Mouse (Mus musculus) kidney, adult 9 months (tissue): ENCODE results near the gene Gm10354.
"Not testable (repeated sequence)": the region's sequence is repeated elsewhere in the genome, so short reads cannot be mapped to it uniquely, and the experiment has no call there.

ENCODE experiments used
- DNase-seq: peaks from one replicate; pipeline ENCODE4 v3.0.0; 2022

Gene Gm10354

DNA sequence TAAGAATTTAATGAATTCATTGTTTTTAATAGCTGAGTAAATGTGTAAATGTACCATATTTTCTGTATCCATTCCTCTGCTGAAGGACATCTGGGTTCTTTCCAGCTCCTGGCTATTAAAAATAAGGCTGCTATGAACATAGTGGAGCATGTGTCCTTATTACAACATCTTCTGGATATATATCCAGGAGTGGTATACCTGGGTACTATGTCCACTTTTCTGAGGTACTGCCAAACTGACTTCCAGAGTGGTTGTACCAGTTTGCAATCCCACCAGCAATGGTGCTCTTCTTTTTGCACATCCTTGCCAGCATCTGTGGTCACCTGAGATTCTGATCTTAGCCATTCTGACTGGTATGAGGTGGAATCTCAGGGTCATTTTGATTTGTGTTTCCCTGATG lies 25.1 kb downstream of the Gm10354 start:
- DNase-seq, result not testable (repeated sequence)

- DNase-seq, result not testable (repeated sequence)
Observed at GRCm38 (mm10) chr5:14952749-14953148, 26.0 kb downstream of the Gm10354 start.

DNA sequence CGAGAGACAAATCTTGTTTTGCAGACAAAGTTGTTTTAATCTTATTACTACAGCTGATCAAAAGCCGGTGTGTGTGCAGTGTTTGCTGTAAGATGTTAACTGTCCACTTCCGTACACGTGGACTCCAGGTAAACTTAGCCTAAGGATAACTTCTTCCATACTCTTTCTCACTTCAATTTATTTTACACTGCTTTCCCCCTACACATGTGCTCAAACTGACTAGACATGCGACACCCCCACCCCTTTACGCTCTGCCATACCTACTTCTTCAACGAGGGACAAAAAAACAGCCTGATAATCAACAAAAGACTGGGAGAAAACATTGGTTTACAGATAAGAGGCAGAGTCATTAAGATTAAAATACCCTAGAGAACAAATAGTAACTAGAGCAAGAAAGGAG lies 26.9 kb downstream of the Gm10354 start:
- not testable (repeated sequence) for DNase-seq

DNA sequence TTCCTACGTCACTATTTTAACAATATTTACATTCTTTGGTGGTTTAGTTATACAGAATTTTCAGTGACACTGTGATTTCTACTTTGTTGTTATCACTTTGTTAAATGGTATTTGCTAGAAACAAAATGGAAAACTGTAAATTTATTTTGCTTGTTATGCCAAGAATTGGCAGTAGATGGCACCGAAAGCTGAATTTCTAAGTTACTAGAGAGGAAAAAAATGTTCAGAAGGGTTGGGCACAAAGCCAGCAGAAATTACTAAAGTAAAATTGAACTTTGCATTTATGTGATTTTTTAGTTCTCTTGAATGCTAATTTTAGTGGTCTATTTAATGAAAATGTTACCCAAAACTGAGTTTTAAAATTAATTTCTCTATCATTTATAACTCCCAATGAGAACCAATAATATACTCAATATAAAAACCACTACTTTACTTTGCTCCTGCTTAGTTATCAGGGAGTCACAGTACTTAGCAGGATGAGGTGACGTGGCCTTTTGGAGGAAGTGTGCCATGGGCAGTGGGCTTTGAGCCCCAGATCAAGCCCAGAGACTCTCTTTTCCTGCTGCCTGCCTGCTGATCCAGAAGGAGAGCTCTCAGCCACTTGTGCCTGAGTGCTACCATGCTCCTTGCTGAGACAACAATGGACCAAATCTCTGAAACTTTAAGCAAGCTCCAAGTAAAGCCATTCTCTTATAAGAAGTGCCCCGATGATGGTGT lies 31.1 kb downstream of the Gm10354 start:
- peak; percentile 58 for DNase-seq

GRCm38 (mm10) chr5:14945524-14945923 lies 33.2 kb downstream of the Gm10354 start:
- not testable (repeated sequence) for DNase-seq

DNA sequence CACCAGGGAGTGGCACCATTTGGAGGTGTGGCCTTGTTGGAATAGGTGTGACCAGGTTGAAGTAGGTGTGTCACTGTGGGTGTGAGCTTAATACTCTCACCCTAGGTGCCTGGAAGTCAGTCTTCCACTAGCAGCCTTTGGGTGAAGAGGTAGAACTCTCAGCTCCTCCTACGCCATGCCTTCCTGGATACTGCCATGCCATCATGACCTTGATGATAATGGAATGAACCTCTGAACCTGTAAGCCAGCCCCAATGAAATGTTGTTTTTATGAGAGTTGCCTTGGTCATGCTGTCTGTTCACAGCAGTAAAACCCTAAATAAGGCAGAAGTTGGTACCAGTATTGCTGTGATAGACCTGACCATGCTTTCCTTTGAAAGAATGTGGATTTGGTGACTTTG lies 37.7 kb downstream of the Gm10354 start:
- DNase-seq, result not testable (repeated sequence)

DNA sequence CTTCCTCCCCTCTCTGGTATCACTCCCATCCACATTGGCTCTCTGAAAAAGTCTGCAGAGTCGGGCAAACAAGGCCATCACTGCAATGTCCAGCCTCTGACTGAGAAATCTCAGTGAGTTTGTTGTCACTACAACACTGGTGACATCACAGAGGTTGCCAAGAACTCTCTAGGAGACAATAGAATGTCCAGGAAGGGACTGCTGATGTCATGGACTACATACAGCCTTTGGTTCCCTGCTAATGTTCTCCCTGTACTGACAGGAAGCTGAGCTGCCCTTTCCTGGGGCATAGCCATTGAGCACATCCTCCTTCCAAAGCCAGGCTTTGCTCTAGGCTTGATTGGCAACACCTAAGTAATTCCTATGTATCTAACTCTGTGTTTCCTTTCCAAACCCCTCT lies 40.4 kb downstream of the Gm10354 start, which contains the start of gene Speer4e:
TSS of gene Speer4e (minus strand) at position 101 of the 400 bp plus-strand sequence.
- not testable (repeated sequence) for DNase-seq

GRCm38 (mm10) chr5:14933721-14934120 lies 45.0 kb downstream of the Gm10354 start:
- not testable (repeated sequence) for DNase-seq

DNA sequence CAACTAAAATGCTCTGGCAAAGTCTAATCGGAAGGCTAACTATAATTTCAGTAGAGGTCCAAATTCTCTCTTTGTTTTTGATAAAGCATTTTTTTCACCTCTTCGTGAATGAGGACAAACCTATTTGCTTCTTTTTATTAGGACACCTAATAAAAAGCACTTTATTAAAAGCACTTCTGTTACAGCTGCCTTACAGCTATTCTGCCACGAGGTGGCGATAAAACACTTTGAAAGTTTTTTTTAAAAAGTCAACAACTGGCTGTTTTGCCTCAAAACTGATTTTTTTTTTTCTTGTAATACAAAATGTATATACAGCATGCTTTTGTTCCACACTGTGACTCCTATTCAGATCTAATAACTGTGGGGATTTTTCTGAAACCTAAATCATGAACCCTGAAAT lies 51.7 kb downstream of the Gm10354 start:
- not testable (repeated sequence) for DNase-seq
